Mouse (Mus musculus): ENCODE results near the gene Kirrel3.

DNA sequence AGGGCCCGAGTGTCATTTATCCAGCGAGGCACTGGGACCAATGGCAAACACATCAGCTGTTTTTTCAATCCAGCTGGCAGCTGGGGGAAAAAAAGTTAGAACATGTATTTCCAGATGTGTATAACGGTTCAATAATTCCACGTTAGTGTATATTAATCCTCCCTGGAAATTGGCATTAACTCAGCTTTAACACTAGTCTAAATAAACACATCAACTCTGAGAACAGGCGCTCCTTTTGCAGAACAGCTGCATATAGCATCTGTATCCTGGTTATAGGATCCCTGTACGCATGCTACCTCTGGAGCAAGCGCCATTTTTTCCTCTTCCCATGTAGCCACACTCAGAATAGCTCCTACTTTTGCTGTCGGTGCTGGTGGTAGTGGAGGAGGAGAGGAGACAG, 119.8 kb downstream of the Kirrel3 start:
- no peak for TF ChIP-seq GATA1 (IDR thresholded peaks at IDR 0.05; ENCODE audit: borderline replicate concordance, low read length)
- TF ChIP-seq FLI1 (IDR thresholded peaks at IDR 0.05; ENCODE audit: low read length) = no peak

All from megakaryocyte, embryonic 14.5 days (primary cell).